Mouse (Mus musculus): Measurements from ENCODE around the gene Lhfpl2.

Gene Lhfpl2

GRCm38 (mm10) chr13:94223609-94224008 lies 166.0 kb downstream of the Lhfpl2 start:
- DNase-seq (ENCODE audit: low spot score): no peak

- DNase-seq (ENCODE audit: low spot score): no peak
These were observed 167.4 kb downstream of the Lhfpl2 start for GRCm38 (mm10) chr13:94224717-94225705.

- DNase-seq (ENCODE audit: low spot score): no peak
These were observed 174.3 kb downstream of the Lhfpl2 start for GRCm38 (mm10) chr13:94231871-94232270.

GRCm38 (mm10) chr13:94239488-94239887 lies 181.9 kb downstream of the Lhfpl2 start:
- no peak for DNase-seq (ENCODE audit: low spot score)

GRCm38 (mm10) chr13:94240111-94240510 lies 182.5 kb downstream of the Lhfpl2 start:
- DNase-seq (ENCODE audit: low spot score): no peak

- no peak for DNase-seq (ENCODE audit: low spot score)
These were observed 183.3 kb downstream of the Lhfpl2 start for GRCm38 (mm10) chr13:94240873-94241272.

GRCm38 (mm10) chr13:94241892-94242524 lies 184.4 kb downstream of the Lhfpl2 start:
- DNase-seq (ENCODE audit: low spot score): no peak

- DNase-seq (ENCODE audit: low spot score): no peak
These were observed 185.3 kb downstream of the Lhfpl2 start for GRCm38 (mm10) chr13:94242897-94243296.

Measured in left cerebral cortex, adult 11 months (tissue).